Mouse (Mus musculus): ENCODE measurements at regions not wholly inside any gene's neighbourhood (a gene's known extent, or its start where the extent isn't known, plus 50 kb on each side); places are given as distances from the start of the nearest gene placed in this dataset.

DNA sequence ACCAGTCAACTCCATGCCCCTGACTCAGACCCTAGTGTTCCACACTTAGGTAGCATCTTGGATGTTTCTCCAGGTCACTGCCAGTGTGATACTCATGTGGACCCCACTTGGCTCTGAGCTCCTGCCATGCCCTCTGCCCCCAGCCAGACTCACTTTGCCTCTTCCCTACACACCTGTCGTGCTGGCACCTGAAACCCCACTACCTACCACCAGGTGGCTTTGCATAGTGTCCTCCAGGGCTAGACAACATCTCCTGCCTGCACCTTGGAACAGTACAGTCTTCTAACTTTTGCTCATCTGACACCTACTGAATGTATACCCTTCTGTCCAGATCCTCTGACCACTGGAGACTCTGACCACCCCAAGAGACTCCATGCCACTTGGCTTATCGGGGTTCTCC, 80.6 kb downstream of the Fam53a start:
- Histone ChIP-seq H3K36me3 (no peaks in the 10 kb centered on the region), H3K4me3 (no peak overlapping the region), H3K4me1 (no peaks in the 10 kb centered on the region), H3K4me2 (replicated peaks) (no peak overlapping the region), H3K9me3 (no peaks in the 10 kb centered on the region), H3K27ac (replicated peaks) (no peak overlapping the region), H3K9ac (replicated peaks) (no peak overlapping the region), H3K27me3 (peaks cover 35% of the 10 kb centered on the region)
- ATAC-seq (ENCODE audit: low FRiP score, low read depth), result no peak
- WGBS, result 64% methylated on average over 2 of the region's 2 CpGs

DNA sequence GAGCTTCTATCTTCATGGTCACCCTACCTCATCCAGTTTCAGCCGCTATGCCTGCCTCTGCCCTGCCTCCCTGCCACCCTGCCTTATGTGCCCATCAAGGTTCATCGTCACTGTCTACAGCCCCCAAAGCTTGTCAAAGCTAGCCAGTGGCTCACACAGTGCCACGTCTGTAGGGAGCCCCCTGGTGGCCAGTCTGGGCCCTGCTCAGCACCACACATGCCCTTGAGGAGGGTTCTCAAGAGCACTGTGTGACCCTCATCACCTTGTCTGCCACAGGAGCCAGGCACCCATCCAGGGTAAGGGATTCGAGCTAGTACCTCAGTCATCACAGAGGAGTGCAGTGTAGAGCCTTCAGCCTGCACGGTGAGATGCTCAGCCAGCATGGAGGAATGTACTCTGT, 86.1 kb downstream of the Fam53a start:
- peak; percentile 67 for ATAC-seq (ENCODE audit: low FRiP score, low read depth)
- peaks cover 28% of the 10 kb centered on the region for H3K4me1 ChIP-seq
- no peaks in the 10 kb centered on the region for H3K9me3 ChIP-seq
- WGBS, result 22% methylated on average over 5 of the region's 5 CpGs
- H3K4me2 ChIP-seq (replicated peaks), result no peak overlapping the region
- no peak overlapping the region for H3K27ac ChIP-seq (replicated peaks)
- H3K9ac ChIP-seq (replicated peaks), result no peak overlapping the region
- no peaks in the 10 kb centered on the region for H3K36me3 ChIP-seq
- peaks cover 66% of the 10 kb centered on the region for H3K27me3 ChIP-seq
- no peak overlapping the region for H3K4me3 ChIP-seq

DNA sequence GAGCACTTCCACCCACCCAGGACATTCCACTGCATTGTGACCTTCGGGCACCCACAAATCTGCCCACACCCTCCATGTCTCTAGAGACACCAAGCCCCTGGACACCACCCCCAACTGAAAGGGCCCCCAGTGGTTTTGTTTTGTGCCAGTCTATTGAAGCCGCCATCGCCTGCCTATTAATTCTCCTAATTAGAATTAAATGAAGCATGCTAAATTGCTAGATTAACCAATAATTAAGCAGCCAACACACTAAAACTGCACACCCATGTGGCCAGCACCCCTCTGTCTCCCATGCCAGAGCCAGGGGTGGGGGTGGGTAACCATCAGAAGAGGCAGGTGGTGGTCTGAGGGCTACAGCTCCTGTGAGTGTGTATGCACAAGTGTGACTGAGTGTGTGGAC, 86.8 kb downstream of the Fam53a start:
- H3K9me3 ChIP-seq, result no peaks in the 10 kb centered on the region
- H3K4me3 ChIP-seq, result no peak overlapping the region
- H3K4me2 ChIP-seq (replicated peaks), result no peak overlapping the region
- H3K4me1 ChIP-seq, result peaks cover 28% of the 10 kb centered on the region
- no peak for ATAC-seq (ENCODE audit: low FRiP score, low read depth)
- 81% methylated on average over 3 of the region's 3 CpGs for WGBS
- no peaks in the 10 kb centered on the region for H3K36me3 ChIP-seq
- H3K27ac ChIP-seq (replicated peaks), result no peak overlapping the region
- H3K27me3 ChIP-seq, result peaks cover 68% of the 10 kb centered on the region
- H3K9ac ChIP-seq (replicated peaks), result no peak overlapping the region

DNA sequence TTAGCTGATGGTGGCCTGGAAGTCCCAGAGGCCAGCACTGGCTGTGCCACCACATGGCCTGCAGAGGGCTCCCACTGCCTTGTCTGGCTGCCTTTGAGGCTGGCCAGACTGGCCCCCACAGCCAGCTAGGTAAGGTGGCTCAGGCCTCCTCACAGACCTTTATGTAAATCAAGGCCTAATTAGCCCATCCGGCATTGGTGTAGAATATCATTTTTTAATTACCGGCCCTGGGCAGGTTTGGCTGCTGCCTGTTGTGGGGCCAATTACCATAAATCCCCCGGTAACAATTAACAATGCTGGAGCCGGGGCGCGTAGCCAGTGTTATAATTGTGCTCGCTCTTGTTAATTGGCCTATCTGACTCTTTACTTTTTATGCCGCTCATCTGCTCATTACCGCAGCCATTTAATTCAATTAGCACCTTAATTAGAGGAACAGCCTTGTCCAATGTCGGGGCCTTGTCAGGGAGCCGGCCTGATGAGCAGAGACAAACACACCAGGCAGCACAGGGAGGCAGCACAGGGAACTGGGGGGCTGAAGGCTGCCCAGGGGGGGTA, 87.4 kb downstream of the Fam53a start:
- H3K4me2 ChIP-seq (replicated peaks), result no peak overlapping the region
- H3K9ac ChIP-seq (replicated peaks), result no peak overlapping the region
- ATAC-seq (ENCODE audit: low FRiP score, low read depth), result peak; percentile 66
- H3K4me3 ChIP-seq, result no peak overlapping the region
- H3K4me1 ChIP-seq, result peaks cover 28% of the 10 kb centered on the region
- H3K27ac ChIP-seq (replicated peaks), result no peak overlapping the region
- peaks cover 73% of the 10 kb centered on the region for H3K27me3 ChIP-seq
- WGBS, result 65% methylated on average over 11 of the region's 11 CpGs
- H3K9me3 ChIP-seq, result no peaks in the 10 kb centered on the region
- no peaks in the 10 kb centered on the region for H3K36me3 ChIP-seq

DNA sequence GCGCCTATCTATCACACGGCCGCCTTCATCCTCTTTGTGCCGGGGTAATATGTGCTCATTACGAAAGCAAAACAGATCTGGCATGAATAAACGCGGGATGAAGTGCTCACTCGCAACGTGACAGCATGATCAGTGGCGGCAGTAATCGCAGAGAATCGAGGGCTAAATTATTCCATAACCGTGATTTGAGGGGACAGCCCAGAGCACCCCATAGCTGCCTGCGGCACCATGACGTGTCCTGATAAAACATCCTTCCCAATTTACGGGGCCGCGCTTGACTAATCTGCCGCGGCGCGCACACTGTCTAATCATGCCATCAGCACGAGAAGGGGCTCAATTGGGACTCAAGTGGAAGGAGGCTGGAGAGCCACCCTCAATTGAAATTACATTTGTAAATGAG, 89.2 kb downstream of the Fam53a start:
- WGBS, result 35% methylated on average over 23 of the region's 23 CpGs
- peak; percentile 20; the same call in 1 of the 2 replicates for ATAC-seq (ENCODE audit: low FRiP score, low read depth)
- Histone ChIP-seq H3K9me3 (no peaks in the 10 kb centered on the region), H3K27me3 (peaks cover 83% of the 10 kb centered on the region), H3K36me3 (no peaks in the 10 kb centered on the region), H3K4me3 (peak overlapping the region; percentile 12; the same call in 1 of the 2 replicates), H3K4me2 (replicated peaks) (peak overlapping the region; percentile 34), H3K4me1 (peaks cover 28% of the 10 kb centered on the region), H3K27ac (replicated peaks) (no peak overlapping the region), H3K9ac (replicated peaks) (peak overlapping the region; percentile 28; the same call in 1 of the 2 replicates)

DNA sequence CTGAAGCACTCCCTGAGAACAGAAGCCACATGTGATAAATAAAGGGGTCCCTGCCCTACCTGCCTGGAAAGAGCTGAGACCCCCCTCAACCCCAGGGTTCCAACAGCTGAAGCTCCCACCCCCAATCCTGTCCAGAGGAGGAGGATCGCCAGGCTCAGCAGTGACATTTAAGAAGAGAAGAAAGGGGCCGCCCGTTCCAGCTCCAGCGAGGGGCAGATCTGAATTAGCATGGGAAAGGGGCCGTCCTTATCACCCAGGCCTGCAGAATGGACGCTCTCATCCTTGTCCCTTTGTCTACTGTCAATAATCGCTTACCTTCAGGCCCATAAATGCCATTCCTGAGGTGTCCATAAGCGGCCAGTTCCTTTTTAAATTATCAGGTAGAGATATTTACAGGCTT, 92.0 kb downstream of the Fam53a start:
- H3K9me3 ChIP-seq, result no peaks in the 10 kb centered on the region
- H3K4me1 ChIP-seq, result peaks cover 31% of the 10 kb centered on the region
- H3K27me3 ChIP-seq, result peaks cover 95% of the 10 kb centered on the region
- H3K36me3 ChIP-seq, result no peaks in the 10 kb centered on the region
- no peak overlapping the region for H3K4me2 ChIP-seq (replicated peaks)
- H3K27ac ChIP-seq (replicated peaks), result no peak overlapping the region
- no peak for ATAC-seq (ENCODE audit: low FRiP score, low read depth)
- no peak overlapping the region for H3K4me3 ChIP-seq
- no peak overlapping the region for H3K9ac ChIP-seq (replicated peaks)
- WGBS, result 10% methylated on average over 8 of the region's 8 CpGs

DNA sequence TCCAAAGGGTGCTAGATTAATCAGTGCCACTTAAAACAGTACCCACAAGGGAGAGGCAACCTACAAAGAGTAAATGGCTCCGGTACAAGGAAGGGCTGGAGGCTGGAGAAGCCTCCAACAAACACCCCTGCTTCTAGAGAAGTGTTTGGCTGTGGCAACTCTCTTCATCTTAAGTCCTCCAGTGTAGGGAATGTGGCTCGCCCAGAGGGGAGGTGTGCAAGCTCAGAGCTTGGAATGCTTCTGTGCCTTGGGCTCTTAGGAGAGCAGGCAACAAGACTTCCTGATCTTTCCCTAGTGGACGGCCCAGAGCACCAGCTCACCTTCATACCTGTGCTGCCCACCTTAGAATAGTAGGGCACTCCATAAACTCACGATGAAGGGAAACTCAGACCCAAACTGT, 92.4 kb downstream of the Fam53a start:
- no peak for ATAC-seq (ENCODE audit: low FRiP score, low read depth)
- WGBS, result 63% methylated on average over 4 of the region's 4 CpGs
- no peaks in the 10 kb centered on the region for H3K36me3 ChIP-seq
- no peaks in the 10 kb centered on the region for H3K9me3 ChIP-seq
- H3K27me3 ChIP-seq, result peaks cover 94% of the 10 kb centered on the region
- H3K4me3 ChIP-seq, result no peak overlapping the region
- no peak overlapping the region for H3K27ac ChIP-seq (replicated peaks)
- no peak overlapping the region for H3K4me2 ChIP-seq (replicated peaks)
- no peak overlapping the region for H3K9ac ChIP-seq (replicated peaks)
- peaks cover 27% of the 10 kb centered on the region for H3K4me1 ChIP-seq

DNA sequence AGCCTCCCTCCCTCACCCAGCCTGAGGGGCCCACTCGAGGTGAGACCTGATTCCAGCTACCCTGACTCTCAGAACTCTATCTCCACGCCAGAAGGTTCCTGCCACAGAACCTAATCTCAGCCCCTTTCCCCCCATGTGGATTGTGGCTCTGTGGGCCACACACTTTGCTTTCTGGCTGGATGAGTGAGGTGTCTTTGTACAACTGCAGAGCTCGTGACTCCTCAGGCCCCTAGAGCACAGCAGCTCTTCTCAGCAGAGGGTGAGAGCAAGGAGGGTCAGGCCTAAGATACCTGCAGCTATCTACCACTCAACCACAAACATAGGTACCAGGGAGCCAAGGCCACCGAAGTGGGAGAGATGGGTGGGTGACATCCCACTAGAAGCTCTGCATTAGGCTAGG, 93.2 kb downstream of the Fam53a start:
- no peak overlapping the region for H3K4me3 ChIP-seq
- no peak overlapping the region for H3K4me2 ChIP-seq (replicated peaks)
- no peaks in the 10 kb centered on the region for H3K36me3 ChIP-seq
- WGBS, result 72% methylated on average over 4 of the region's 4 CpGs
- H3K4me1 ChIP-seq, result peaks cover 25% of the 10 kb centered on the region
- no peaks in the 10 kb centered on the region for H3K9me3 ChIP-seq
- no peak for ATAC-seq (ENCODE audit: low FRiP score, low read depth)
- no peak overlapping the region for H3K9ac ChIP-seq (replicated peaks)
- peaks cover 89% of the 10 kb centered on the region for H3K27me3 ChIP-seq
- no peak overlapping the region for H3K27ac ChIP-seq (replicated peaks)

DNA sequence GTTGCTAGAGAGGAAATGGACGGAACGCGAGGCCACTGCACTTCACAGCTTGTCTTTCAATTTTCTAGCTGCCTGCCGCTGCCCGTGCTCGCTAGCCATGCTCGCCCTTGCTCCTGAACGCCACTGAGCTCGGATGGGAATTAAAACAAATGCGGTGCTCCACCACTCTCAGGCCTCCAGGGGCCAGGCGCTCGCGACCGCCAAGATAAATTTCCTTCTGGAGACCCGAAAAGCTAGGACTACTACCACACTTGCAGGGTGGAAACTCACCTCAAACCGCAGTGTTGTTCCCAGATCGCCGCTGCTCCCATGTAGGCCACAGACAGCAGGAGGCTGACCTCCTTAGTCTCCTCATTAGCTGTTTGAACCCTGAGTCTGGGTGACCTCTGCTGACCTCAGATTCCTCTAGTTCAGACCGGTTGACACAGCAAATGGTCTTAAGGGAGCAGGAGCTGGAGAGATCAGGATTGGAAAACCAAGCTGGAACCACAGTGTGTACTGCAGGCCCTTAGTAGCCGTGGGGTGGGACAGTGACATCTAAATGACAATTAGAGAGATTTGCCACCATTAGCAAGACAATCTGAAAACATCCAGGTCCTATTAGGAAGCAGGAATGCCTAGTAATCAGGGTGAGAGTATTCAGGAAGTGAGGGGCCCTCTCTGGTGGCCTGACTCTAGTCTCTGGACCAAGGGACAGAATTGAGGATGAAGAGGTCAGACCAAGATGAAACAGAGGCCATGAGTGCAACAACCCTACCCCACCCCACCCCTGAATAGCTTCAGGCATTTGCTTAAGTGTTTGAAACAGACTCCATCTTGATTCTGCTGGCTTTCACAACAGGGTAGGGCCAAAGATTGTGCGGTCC, 94.1 kb downstream of the Fam53a start:
- no peaks in the 10 kb centered on the region for H3K9me3 ChIP-seq
- H3K27ac ChIP-seq (replicated peaks), result no peak overlapping the region
- no peak overlapping the region for H3K4me3 ChIP-seq
- peaks cover 80% of the 10 kb centered on the region for H3K27me3 ChIP-seq
- WGBS, result 6% methylated on average over 21 of the region's 21 CpGs
- peaks cover 21% of the 10 kb centered on the region for H3K4me1 ChIP-seq
- H3K9ac ChIP-seq (replicated peaks), result peak overlapping the region; percentile 11; the same call in 1 of the 2 replicates
- H3K36me3 ChIP-seq, result no peaks in the 10 kb centered on the region
- no peak for ATAC-seq (ENCODE audit: low FRiP score, low read depth)
- H3K4me2 ChIP-seq (replicated peaks), result peak overlapping the region; percentile 44

DNA sequence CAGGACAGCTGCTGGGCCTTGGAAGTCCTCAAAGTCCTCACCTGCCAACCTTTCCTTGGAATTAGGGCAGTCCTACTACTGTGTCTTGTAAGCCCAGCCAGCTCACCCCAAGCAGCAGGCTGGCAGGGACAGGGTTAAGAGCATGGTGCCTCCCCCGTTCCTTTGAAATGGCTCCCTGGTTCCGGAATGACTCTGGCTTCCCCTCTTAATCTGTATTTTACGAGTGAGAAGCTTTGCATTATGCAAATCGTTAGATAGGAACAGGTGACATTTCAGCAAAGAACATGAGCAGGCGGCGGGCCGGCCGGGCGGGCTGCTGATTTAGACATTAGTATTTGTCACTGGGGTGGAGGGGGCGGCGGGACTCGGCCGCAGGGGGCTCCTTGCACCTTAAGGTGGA, 95.1 kb downstream of the Fam53a start:
- H3K4me1 ChIP-seq, result peaks cover 19% of the 10 kb centered on the region
- no peak for ATAC-seq (ENCODE audit: low FRiP score, low read depth)

DNA sequence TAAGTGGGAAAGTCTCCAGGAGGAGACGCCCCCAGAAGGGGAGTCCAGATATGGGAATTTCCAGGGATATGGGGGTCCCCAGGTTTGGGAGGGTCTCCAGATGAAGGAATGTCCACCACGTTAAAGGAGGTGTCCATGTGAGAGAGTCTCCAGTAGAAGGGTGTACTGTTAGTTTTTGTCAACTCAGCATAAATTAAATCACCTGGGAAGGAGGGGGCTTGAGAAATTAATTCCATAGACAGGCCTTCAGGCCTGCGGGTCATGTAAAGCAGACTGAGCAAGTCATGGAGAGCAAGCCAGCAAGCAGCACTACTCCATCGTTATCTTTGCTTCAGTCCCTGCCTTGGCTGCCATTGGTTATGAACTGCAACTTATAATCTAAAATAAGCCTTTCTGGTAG, 96.2 kb downstream of the Fam53a start:
- no peaks in the 10 kb centered on the region for H3K9me3 ChIP-seq
- ATAC-seq (ENCODE audit: low FRiP score, low read depth), result no peak
- H3K4me1 ChIP-seq, result peaks cover 21% of the 10 kb centered on the region
- WGBS, result 88% methylated on average over 4 of the region's 4 CpGs
- no peak overlapping the region for H3K9ac ChIP-seq (replicated peaks)
- H3K36me3 ChIP-seq, result no peaks in the 10 kb centered on the region
- peaks cover 68% of the 10 kb centered on the region for H3K27me3 ChIP-seq
- no peak overlapping the region for H3K4me2 ChIP-seq (replicated peaks)
- H3K4me3 ChIP-seq, result no peak overlapping the region
- no peak overlapping the region for H3K27ac ChIP-seq (replicated peaks)

More for the DNA sequence above, 95.1 kb downstream of the Fam53a start:
- H3K4me2 ChIP-seq (replicated peaks), result peak overlapping the region; percentile 44
- 0 out of 2 replicates have a peak overlapping the region, but pooled peaks have one; percentile 15 for H3K4me3 ChIP-seq
- no peak overlapping the region for H3K27ac ChIP-seq (replicated peaks)
- H3K9me3 ChIP-seq, result no peaks in the 10 kb centered on the region
- H3K27me3 ChIP-seq, result peaks cover 78% of the 10 kb centered on the region
- no peaks in the 10 kb centered on the region for H3K36me3 ChIP-seq
- no peak overlapping the region for H3K9ac ChIP-seq (replicated peaks)
- WGBS, result 4% methylated on average over 13 of the region's 13 CpGs

DNA sequence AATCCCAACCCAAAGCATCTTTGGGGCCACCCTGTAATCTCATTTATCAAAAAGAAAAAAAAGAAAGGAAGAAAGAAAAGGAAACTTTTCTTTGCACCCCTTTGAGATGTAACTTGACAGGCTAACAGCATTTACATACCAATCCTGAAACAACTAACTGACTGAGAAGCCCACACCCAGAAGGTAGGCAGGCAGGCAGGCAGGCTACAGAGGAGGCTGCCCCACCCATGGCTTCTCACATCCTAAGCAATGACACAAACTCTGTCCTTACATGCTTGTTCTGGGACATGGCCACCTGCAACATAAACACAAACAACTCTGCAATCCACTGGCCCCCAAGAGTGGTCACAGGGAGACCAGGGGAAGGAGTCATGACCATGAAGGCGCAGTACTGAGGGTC, 97.5 kb upstream of the Nkx1-1 start:
- ATAC-seq (ENCODE audit: low FRiP score, low read depth), result no peak
- Histone ChIP-seq H3K27me3 (peaks cover 59% of the 10 kb centered on the region), H3K9me3 (no peaks in the 10 kb centered on the region), H3K36me3 (no peaks in the 10 kb centered on the region), H3K4me3 (no peak overlapping the region), H3K27ac (replicated peaks) (no peak overlapping the region), H3K4me2 (replicated peaks) (no peak overlapping the region), H3K4me1 (peaks cover 26% of the 10 kb centered on the region), H3K9ac (replicated peaks) (no peak overlapping the region)
- WGBS, result 91% methylated on average over 1 of the region's 1 CpGs

Measured in midbrain, embryonic 12.5 days (tissue).